Mouse (Mus musculus) heart, adult 8-10 months (tissue): ENCODE measurements around the gene Lrrc26. TPM values are rescaled to one million over a fixed set of nuclear protein-coding genes. Genes with fewer than 3 reads are reported as not detected.

Experiments
- DNase-seq: peaks from one replicate; pipeline ENCODE4 v3.0.0; 2022; ENCODE audit warnings: low spot score
- total RNA-seq, 4 experiments: library from RNA; stranded (reverse); gene quantifications; 2 replicates each; pipeline ENCODE4 v1.2.4; 2022

Lrrc26 gene
- total RNA-seq, 4 experiments from 2014 or later = not detected

GRCm38 (mm10) chr2:25293706-25294105, 4.0 kb downstream of the Lrrc26 start:
- DNase-seq = no peak

- DNase-seq = no peak
These were observed 7.4 kb downstream of the Lrrc26 start for GRCm38 (mm10) chr2:25297093-25297492.

GRCm38 (mm10) chr2:25298046-25298445, 8.3 kb downstream of the Lrrc26 start:
- DNase-seq = no peak

- no peak for DNase-seq
These were observed 13.7 kb downstream of the Lrrc26 start for GRCm38 (mm10) chr2:25303452-25303851.

GRCm38 (mm10) chr2:25303931-25304656, 14.4 kb downstream of the Lrrc26 start:
- no peak for DNase-seq

GRCm38 (mm10) chr2:25304657-25305541, 15.2 kb downstream of the Lrrc26 start:
- DNase-seq = no peak

- no peak for DNase-seq
These were observed 16.1 kb downstream of the Lrrc26 start for GRCm38 (mm10) chr2:25305587-25306359.

- DNase-seq = no peak
These were observed 20.5 kb downstream of the Lrrc26 start for GRCm38 (mm10) chr2:25310180-25310579.

GRCm38 (mm10) chr2:25310969-25311368, 21.3 kb downstream of the Lrrc26 start:
- no peak for DNase-seq

- no peak for DNase-seq
These were observed 21.8 kb downstream of the Lrrc26 start for GRCm38 (mm10) chr2:25311491-25311891.

- DNase-seq = no peak
These were observed 28.6 kb downstream of the Lrrc26 start for GRCm38 (mm10) chr2:25318119-25318966.

GRCm38 (mm10) chr2:25318971-25319773, 29.5 kb downstream of the Lrrc26 start, which contains the start of gene Grin1:
Grin1 (minus strand) TSS chr2:25319187.
- DNase-seq = no peak

GRCm38 (mm10) chr2:25320084-25320483, 30.4 kb downstream of the Lrrc26 start:
- DNase-seq = no peak

- DNase-seq = no peak
These were observed 36.3 kb downstream of the Lrrc26 start for GRCm38 (mm10) chr2:25326036-25326435.

- peak; percentile 25 for DNase-seq
These were observed 38.7 kb downstream of the Lrrc26 start for GRCm38 (mm10) chr2:25328440-25328839.

GRCm38 (mm10) chr2:25331470-25331869, 41.8 kb downstream of the Lrrc26 start:
- no peak for DNase-seq

GRCm38 (mm10) chr2:25332286-25333160, 42.8 kb downstream of the Lrrc26 start, which contains the start of gene Man1b1:
Man1b1 (plus strand) TSS chr2:25332338.
- peak; percentile 100 for DNase-seq

- DNase-seq = no peak
These were observed 43.9 kb downstream of the Lrrc26 start for GRCm38 (mm10) chr2:25333569-25333968.

- DNase-seq = no peak
These were observed 48.6 kb downstream of the Lrrc26 start for GRCm38 (mm10) chr2:25338303-25338702.
